Mouse (Mus musculus): ENCODE data around the gene Adamts17. TPM values are rescaled to one million over a fixed set of nuclear protein-coding genes. Genes with fewer than 3 reads are reported as not detected.

Gene Adamts17
- polyA plus RNA-seq, 1 experiment from 2014 or later = 4.7 TPM

DNA sequence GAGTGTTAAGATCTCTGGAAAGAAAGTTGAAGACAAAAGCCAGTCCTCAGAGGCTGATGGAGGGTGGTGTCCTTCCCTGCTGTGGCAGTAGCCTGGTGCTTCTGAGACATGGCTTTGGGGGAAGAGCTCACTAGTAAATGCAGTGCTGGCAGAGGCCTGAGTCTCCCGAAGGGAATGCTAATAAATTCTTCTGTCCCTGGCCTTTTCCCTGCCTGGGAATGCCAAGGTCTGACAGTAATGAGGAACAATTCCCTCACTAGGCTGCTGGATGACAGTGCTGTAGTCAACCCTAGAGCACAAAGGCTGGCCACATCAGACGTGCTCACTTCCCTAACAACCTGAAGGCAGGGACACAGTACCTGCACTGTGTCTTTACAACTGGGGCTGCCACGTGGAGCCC, 313.1 kb downstream of the Adamts17 start:
- no peak for ATAC-seq (ENCODE audit: low FRiP score, low read depth)
- no peaks in the 10 kb centered on the region for H3K4me1 ChIP-seq
- no peaks in the 10 kb centered on the region for H3K9me3 ChIP-seq
- no peaks in the 10 kb centered on the region for H3K27me3 ChIP-seq (replicated peaks)
- H3K9ac ChIP-seq = no peak overlapping the region
- no peak overlapping the region for H3K27ac ChIP-seq
- H3K4me3 ChIP-seq = no peak overlapping the region
- 12% methylated on average over 3 of the region's 3 CpGs for WGBS
- H3K36me3 ChIP-seq = no peaks in the 10 kb centered on the region
- no peak overlapping the region for H3K4me2 ChIP-seq (replicated peaks)

DNA sequence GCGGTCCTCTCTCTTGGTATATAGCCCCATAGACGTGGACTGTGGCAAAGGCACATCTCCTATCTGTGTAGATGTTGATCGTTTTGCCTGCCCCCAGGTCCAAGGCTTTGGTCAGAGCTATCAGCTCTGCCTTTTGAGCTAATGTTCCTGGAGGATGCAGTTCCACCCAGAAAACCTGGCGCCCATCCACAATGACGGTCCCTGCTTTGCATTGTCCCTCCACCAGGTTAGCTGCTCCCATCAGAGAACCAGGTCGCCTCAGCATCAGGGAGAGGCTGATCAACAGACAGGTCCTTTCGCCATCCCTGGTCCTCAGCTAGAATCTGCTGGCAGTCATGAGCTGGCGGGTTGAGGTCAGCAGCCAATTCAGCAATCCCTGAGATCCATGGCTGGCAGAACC, 322.6 kb downstream of the Adamts17 start:
- no peak overlapping the region for H3K4me2 ChIP-seq (replicated peaks)
- ATAC-seq (ENCODE audit: low FRiP score, low read depth) = no peak
- WGBS = 95% methylated on average over 8 of the region's 8 CpGs

DNA sequence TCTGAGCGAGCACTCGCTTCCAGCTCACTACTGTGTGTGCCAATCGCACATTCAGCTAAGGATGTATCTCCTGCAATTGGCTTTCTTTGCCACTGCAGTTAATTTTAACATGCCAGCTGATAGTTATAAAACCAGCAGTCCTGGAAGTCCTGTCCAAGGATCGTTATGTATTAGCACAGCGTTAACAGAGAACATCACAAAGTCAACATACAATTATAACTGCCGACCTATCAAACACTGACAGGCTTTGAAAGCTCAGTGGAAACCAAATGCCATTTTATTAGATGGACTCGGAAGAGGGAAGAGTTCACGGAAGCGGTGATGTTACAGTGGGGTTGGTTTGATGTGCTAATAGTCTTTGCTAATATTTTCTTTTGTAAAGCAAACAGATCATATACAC, 328.8 kb downstream of the Adamts17 start:
- Histone ChIP-seq H3K4me3 (no peak overlapping the region), H3K36me3 (no peaks in the 10 kb centered on the region), H3K27ac (no peak overlapping the region), H3K27me3 (replicated peaks) (no peaks in the 10 kb centered on the region), H3K9me3 (no peaks in the 10 kb centered on the region), H3K4me2 (replicated peaks) (no peak overlapping the region), H3K9ac (no peak overlapping the region), H3K4me1 (no peaks in the 10 kb centered on the region)
- WGBS = 85% methylated on average over 9 of the region's 9 CpGs
- ATAC-seq (ENCODE audit: low FRiP score, low read depth) = no peak

More for the DNA sequence above, 322.6 kb downstream of the Adamts17 start:
- Histone ChIP-seq H3K27ac (no peak overlapping the region), H3K9ac (no peak overlapping the region), H3K9me3 (no peaks in the 10 kb centered on the region), H3K27me3 (replicated peaks) (no peaks in the 10 kb centered on the region), H3K36me3 (no peaks in the 10 kb centered on the region), H3K4me1 (no peaks in the 10 kb centered on the region), H3K4me3 (no peak overlapping the region)

DNA sequence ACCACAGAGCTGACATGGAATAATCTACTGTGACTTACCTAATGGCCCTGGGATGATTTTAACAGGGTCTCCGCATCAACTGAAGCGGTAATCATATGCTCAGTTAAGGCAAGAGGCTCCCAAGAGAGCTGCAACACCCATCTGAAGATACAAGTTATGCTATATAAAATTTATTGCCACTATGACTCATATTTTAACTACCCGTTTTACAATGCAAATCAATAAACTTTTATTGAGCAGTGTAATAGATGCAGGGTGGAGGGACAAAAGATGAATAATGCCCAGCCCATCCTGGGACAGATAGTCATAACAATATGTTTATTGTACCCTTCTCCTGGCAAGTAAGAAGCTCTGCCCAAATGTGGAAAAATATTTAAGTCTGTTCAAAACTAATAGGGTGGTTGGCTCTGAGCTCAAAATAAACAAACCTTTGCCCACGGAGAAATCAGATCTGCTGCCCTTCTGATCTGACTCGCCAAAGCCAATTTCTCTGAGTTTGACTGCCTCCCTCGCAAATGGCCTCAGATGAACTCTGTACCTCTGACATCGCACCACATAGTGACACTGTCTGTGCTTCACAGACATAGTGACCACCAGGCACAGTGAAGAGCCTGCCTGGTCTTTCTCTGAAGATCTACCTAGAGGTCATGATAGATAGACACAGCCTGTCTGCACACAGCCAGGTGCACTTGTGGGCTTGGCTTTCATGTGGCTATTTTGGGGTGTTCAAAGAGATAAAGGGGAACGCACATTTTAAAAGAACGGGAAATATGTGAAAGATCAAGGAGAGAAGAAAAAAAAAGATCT, 329.4 kb downstream of the Adamts17 start:
- no peak overlapping the region for H3K27ac ChIP-seq
- no peak for ATAC-seq (ENCODE audit: low FRiP score, low read depth)
- no peaks in the 10 kb centered on the region for H3K9me3 ChIP-seq
- H3K4me3 ChIP-seq = no peak overlapping the region
- no peaks in the 10 kb centered on the region for H3K4me1 ChIP-seq
- H3K36me3 ChIP-seq = no peaks in the 10 kb centered on the region
- WGBS = 72% methylated on average over 9 of the region's 9 CpGs
- no peak overlapping the region for H3K4me2 ChIP-seq (replicated peaks)
- H3K27me3 ChIP-seq (replicated peaks) = no peaks in the 10 kb centered on the region
- no peak overlapping the region for H3K9ac ChIP-seq

DNA sequence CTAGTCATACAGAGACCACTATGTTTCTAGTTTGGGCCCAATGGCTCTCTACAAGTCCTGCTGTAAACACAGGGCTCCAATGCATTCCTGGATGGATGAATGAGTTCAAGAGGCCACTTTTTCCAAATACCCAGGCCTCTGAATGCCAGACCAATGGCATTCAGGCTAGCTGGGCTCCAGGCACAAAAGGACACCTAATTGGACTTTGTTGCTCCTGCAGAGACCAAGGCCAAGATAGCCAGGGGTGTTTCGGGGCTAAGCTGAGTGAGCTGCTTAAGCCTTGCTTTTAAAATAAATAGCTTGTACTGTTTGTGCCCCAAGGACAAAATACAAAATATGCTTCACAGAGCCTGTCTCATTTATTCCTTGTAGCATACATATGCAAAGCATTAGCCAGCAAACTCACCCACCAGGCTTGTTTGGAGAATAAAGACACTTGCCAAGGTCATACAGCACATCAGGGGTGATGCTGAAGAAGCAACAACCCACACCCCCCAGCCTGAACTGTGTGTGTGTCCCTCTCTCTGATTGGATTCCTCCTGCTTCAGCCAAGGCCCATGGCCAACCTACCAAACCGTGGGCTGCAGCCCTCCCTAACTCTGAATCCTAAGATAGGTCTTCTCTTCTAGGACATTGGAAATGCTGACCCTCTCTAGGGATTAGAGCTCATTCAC, 334.1 kb downstream of the Adamts17 start:
- Histone ChIP-seq H3K9ac (no peak overlapping the region), H3K9me3 (no peaks in the 10 kb centered on the region), H3K27ac (no peak overlapping the region), H3K4me3 (no peak overlapping the region), H3K4me1 (no peaks in the 10 kb centered on the region), H3K4me2 (replicated peaks) (no peak overlapping the region), H3K36me3 (no peaks in the 10 kb centered on the region), H3K27me3 (replicated peaks) (no peaks in the 10 kb centered on the region)
- no peak for ATAC-seq (ENCODE audit: low FRiP score, low read depth)
- WGBS = 74% methylated on average over 2 of the region's 2 CpGs

DNA sequence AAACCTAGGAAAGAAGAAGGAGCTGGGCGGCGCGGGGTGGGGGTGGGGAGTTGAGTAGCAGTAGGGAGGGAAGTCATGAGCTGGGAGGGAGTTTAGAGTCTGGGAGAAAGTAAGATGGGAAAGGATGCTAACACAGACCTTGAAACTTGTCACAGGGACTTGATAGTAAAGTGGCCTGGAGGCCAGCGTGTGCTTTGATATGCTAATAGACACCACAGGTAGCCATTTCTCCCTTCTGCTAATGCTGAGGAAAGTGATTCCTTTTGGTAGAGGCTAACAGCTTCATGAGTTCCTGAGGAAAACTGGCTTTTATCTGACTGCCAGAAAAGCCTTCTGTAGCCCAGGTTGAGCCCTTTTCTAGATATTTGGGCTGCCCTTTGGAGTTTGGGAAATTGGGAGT, 344.3 kb downstream of the Adamts17 start:
- ATAC-seq (ENCODE audit: low FRiP score, low read depth) = no peak
- no peak overlapping the region for H3K4me3 ChIP-seq
- no peak overlapping the region for H3K4me2 ChIP-seq (replicated peaks)
- H3K4me1 ChIP-seq = no peaks in the 10 kb centered on the region
- H3K27me3 ChIP-seq (replicated peaks) = no peaks in the 10 kb centered on the region
- H3K27ac ChIP-seq = no peak overlapping the region
- H3K36me3 ChIP-seq = no peaks in the 10 kb centered on the region
- no peak overlapping the region for H3K9ac ChIP-seq
- WGBS = 11% methylated on average over 4 of the region's 4 CpGs
- no peaks in the 10 kb centered on the region for H3K9me3 ChIP-seq

DNA sequence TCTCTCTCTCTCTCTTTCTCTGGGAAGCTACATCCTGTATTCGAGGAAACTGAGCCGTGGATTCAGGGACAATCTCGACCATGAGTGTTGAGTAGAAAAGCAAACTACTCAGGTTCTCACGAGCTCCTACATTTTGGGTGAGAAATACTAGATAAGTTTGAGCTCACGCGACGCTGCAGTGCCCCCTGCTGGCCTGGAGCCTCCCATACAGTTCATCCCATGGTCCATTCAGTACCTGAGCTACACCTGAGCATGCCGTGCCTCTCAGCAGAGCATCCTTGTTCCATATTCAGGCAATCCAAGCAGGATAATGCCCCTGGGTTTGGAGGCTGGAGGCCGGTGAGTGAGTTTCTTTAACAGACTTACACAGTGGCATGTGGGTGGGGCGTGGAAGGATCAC, 359.9 kb downstream of the Adamts17 start:
- Histone ChIP-seq H3K27me3 (replicated peaks) (no peaks in the 10 kb centered on the region), H3K4me1 (no peaks in the 10 kb centered on the region), H3K36me3 (no peaks in the 10 kb centered on the region), H3K9me3 (no peaks in the 10 kb centered on the region), H3K4me2 (replicated peaks) (no peak overlapping the region), H3K27ac (no peak overlapping the region), H3K4me3 (no peak overlapping the region), H3K9ac (no peak overlapping the region)
- no peak for ATAC-seq (ENCODE audit: low FRiP score, low read depth)
- WGBS = 25% methylated on average over 10 of the region's 10 CpGs

Other genes starting within 250 kb of the Adamts17 start
- 19.0 and 22.5 TPM in 2 replicates for gene Asb7, start 150.1 kb upstream of the Adamts17 start, polyA plus RNA-seq (2016; fragmentation: Nextera tagmentation; extraction: Ambion mirVana)
- gene Lins1, start 149.8 kb upstream of the Adamts17 start, polyA plus RNA-seq (2016; fragmentation: Nextera tagmentation; extraction: Ambion mirVana) = 21.9 and 22.7 TPM in 2 replicates
- 0.57 and 0.75 TPM in 2 replicates for gene Cers3, start 96.2 kb upstream of the Adamts17 start, polyA plus RNA-seq (2016; fragmentation: Nextera tagmentation; extraction: Ambion mirVana)